Mouse (Mus musculus) embryonic fibroblast, embryonic 13.5 days (primary cell): ENCODE measurements at regions not wholly inside any gene's neighbourhood (a gene's known extent, or its start where the extent isn't known, plus 50 kb on each side); places are given as distances from the start of the nearest gene placed in this dataset.
"Not testable (repeated sequence)": the region's sequence is repeated elsewhere in the genome, so short reads cannot be mapped to it uniquely, and the experiment has no call there.

ENCODE experiments used
- H3K27ac ChIP-seq: 2 replicates; pipeline ENCODE4 v1.5.1; 2012; ENCODE audit warnings: low read length, control low read depth, inconsistent platforms; ENCODE audit not compliant: insufficient read depth
- H3K4me1 ChIP-seq: 2 replicates; pipeline ENCODE4 v1.6.1; 2011; ENCODE audit warnings: low read length; ENCODE audit not compliant: control insufficient read depth, insufficient read depth
- H3K4me3 ChIP-seq: 2 replicates; pipeline ENCODE4 v1.5.1; 2011; ENCODE audit warnings: mild to moderate bottlenecking, control low read depth, low read length; ENCODE audit not compliant: insufficient read depth
- CTCF ChIP-seq: IDR thresholded peaks from 2 replicates; pipeline ENCODE4 v1.5.1; 2011; ENCODE audit warnings: mild to moderate bottlenecking, control low read depth, low read length, moderate library complexity, borderline replicate concordance; ENCODE audit not compliant: insufficient read depth
- POLR2A ChIP-seq: IDR thresholded peaks from 2 replicates; pipeline ENCODE4 v1.6.1; 2011; ENCODE audit warnings: low read depth, mild to moderate bottlenecking, control low read depth, low read length, moderate library complexity

GRCm38 (mm10) chr12:33496306-33496705 lies 66.9 kb downstream of the Twistnb start:
- Histone ChIP-seq H3K4me1 (no peaks in the 10 kb centered on the region), H3K27ac (no peak overlapping the region), H3K4me3 (no peak overlapping the region)
- TF ChIP-seq CTCF = no peak
- TF ChIP-seq POLR2A = no peak

- TF ChIP-seq CTCF (no peak), POLR2A (no peak)
- H3K27ac ChIP-seq = no peak overlapping the region
- H3K4me1 ChIP-seq = no peaks in the 10 kb centered on the region
- H3K4me3 ChIP-seq = peak overlapping the region; percentile 18; the same call in 1 of the 2 replicates
Observed at GRCm38 (mm10) chr12:33497319-33497892, 68.0 kb downstream of the Twistnb start.

- H3K4me3 ChIP-seq = no peak overlapping the region
- H3K4me1 ChIP-seq = no peaks in the 10 kb centered on the region
- TF ChIP-seq CTCF (no peak), POLR2A (no peak)
- no peak overlapping the region for H3K27ac ChIP-seq
Observed at GRCm38 (mm10) chr12:33541566-33541965, 112.1 kb downstream of the Twistnb start.

- H3K4me3 ChIP-seq, H3K27ac ChIP-seq, H3K4me1 ChIP-seq: not testable (repeated sequence)
Observed at GRCm38 (mm10) chr12:33551660-33552059, 122.2 kb downstream of the Twistnb start.

GRCm38 (mm10) chr12:33552231-33552630 lies 122.8 kb downstream of the Twistnb start:
- no peak overlapping the region for H3K27ac ChIP-seq
- TF ChIP-seq POLR2A (no peak), CTCF (no peak)
- H3K4me1 ChIP-seq = no peaks in the 10 kb centered on the region
- H3K4me3 ChIP-seq = no peak overlapping the region

- no peak for TF ChIP-seq POLR2A
- TF ChIP-seq CTCF = no peak
- Histone ChIP-seq H3K4me3 (no peak overlapping the region), H3K27ac (no peak overlapping the region), H3K4me1 (no peaks in the 10 kb centered on the region)
Observed at GRCm38 (mm10) chr12:33552651-33553050, 123.2 kb downstream of the Twistnb start.

GRCm38 (mm10) chr12:33553731-33554130 lies 124.3 kb downstream of the Twistnb start:
- Histone ChIP-seq H3K4me3 (no peak overlapping the region), H3K27ac (no peak overlapping the region), H3K4me1 (no peaks in the 10 kb centered on the region)
- TF ChIP-seq POLR2A (no peak), CTCF (no peak)

GRCm38 (mm10) chr12:33561141-33561540 lies 131.7 kb downstream of the Twistnb start:
- Histone ChIP-seq H3K4me1 (no peaks in the 10 kb centered on the region), H3K4me3 (no peak overlapping the region), H3K27ac (no peak overlapping the region)
- TF ChIP-seq POLR2A (no peak), CTCF (no peak)

GRCm38 (mm10) chr12:33577877-33578428 lies 148.5 kb downstream of the Twistnb start:
- no peak overlapping the region for H3K27ac ChIP-seq
- H3K4me3 ChIP-seq = no peak overlapping the region
- peaks cover 2% of the 10 kb centered on the region for H3K4me1 ChIP-seq
- no peak for TF ChIP-seq POLR2A

- TF ChIP-seq CTCF (no peak), POLR2A (no peak)
- H3K4me1 ChIP-seq = peaks cover 4% of the 10 kb centered on the region
- no peak overlapping the region for H3K27ac ChIP-seq
- no peak overlapping the region for H3K4me3 ChIP-seq
Observed at GRCm38 (mm10) chr12:33580809-33581208, 151.4 kb downstream of the Twistnb start.

GRCm38 (mm10) chr12:33591031-33591430 lies 161.6 kb downstream of the Twistnb start:
- Histone ChIP-seq H3K4me1 (peaks cover 3% of the 10 kb centered on the region; the same call in 1 of the 2 replicates), H3K27ac (peak overlapping the region; percentile 58), H3K4me3 (no peak overlapping the region)
- TF ChIP-seq POLR2A (no peak), CTCF (no peak)
